Mouse (Mus musculus) E14TG2a.4 (cell line): ENCODE measurements at regions not wholly inside any gene's neighbourhood (a gene's known extent, or its start where the extent isn't known, plus 50 kb on each side); places are given as distances from the start of the nearest gene placed in this dataset.

ENCODE experiments used
- CTCF ChIP-seq: conservative IDR thresholded peaks from 2 replicates; pipeline ENCODE4 v1.5.1; 2014; ENCODE audit warnings: low read length
- NANOG ChIP-seq: IDR thresholded peaks from 2 replicates; pipeline ENCODE4 v1.6.1; 2014; ENCODE audit warnings: borderline replicate concordance, low read length, mixed read lengths
- POU5F1 ChIP-seq: IDR thresholded peaks from 2 replicates; pipeline ENCODE4 v1.6.1; 2014; ENCODE audit warnings: low read length, borderline replicate concordance

DNA sequence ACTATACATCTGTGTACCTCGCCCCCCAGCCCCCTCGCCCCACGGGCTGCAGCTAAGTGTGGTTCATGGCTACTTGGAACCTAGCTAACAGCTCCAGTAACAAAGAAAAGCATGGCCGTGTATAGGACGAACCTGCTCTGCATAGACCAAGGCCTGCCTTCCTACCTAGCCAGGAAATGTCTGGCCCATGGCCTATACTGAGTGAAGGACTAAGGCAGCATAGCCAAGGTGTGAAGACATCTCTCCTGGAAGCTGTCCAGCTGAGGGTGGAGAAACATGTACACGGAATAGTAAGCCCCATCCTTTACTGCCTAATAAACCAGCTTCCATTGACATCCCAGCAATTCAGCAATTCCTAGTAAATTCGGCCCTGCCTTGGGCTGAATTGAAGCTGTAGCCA lies 183.6 kb upstream of the Tbc1d5 start:
- TF ChIP-seq CTCF (no peak), POU5F1 (no peak), NANOG (no peak)
